Mouse (Mus musculus): ENCODE measurements around the gene Meis1. TPM values are rescaled to one million over a fixed set of nuclear protein-coding genes. Genes with fewer than 3 reads are reported as not detected.

Meis1 gene
- polyA plus RNA-seq, 1 experiment from 2014 or later: 153 TPM

- Histone ChIP-seq H3K9ac (ENCODE audit: low read length) (no peak overlapping the region), H3K4me1 (ENCODE audit: control insufficient read depth, insufficient read depth, low read length) (peaks cover 33% of the 10 kb centered on the region), H3K27me3 (ENCODE audit: control insufficient read depth, insufficient read depth, low read length) (no peaks in the 10 kb centered on the region), H3K4me2 (ENCODE audit: low read depth, low read length) (no peak overlapping the region), H3K36me3 (ENCODE audit: control insufficient read depth, insufficient read depth, low read length) (0 out of 2 replicates have a peak, but pooled peaks cover 4% of the 10 kb centered on the region), H3K4me3 (replicated peaks; ENCODE audit: low read length) (no peak overlapping the region), H3K27ac (ENCODE audit: low read length) (no peak overlapping the region), H3K9me3 (replicated peaks; ENCODE audit: control insufficient read depth, low read length) (no peaks in the 10 kb centered on the region)
- WGBS: 60% methylated on average over 3 of the region's 3 CpGs
- ATAC-seq (ENCODE audit: insufficient read depth, low FRiP score): no peak
Measured at GRCm38 (mm10) chr11:18882747-18883506, 135.9 kb downstream of the Meis1 start.

GRCm38 (mm10) chr11:18882315-18882714 is 136.5 kb downstream of the Meis1 start:
- 0 out of 2 replicates have a peak, but pooled peaks cover 4% of the 10 kb centered on the region for H3K36me3 ChIP-seq (ENCODE audit: control insufficient read depth, insufficient read depth, low read length)
- no peak overlapping the region for H3K4me2 ChIP-seq (ENCODE audit: low read depth, low read length)
- H3K9me3 ChIP-seq (replicated peaks; ENCODE audit: control insufficient read depth, low read length): no peaks in the 10 kb centered on the region
- no peak overlapping the region for H3K4me3 ChIP-seq (replicated peaks; ENCODE audit: low read length)
- peaks cover 33% of the 10 kb centered on the region for H3K4me1 ChIP-seq (ENCODE audit: control insufficient read depth, insufficient read depth, low read length)
- ATAC-seq (ENCODE audit: insufficient read depth, low FRiP score): no peak
- H3K9ac ChIP-seq (ENCODE audit: low read length): no peak overlapping the region
- no peaks in the 10 kb centered on the region for H3K27me3 ChIP-seq (ENCODE audit: control insufficient read depth, insufficient read depth, low read length)
- H3K27ac ChIP-seq (ENCODE audit: low read length): peak overlapping the region; percentile 8; the same call in 1 of the 2 replicates
- 75% methylated on average over 5 of the region's 5 CpGs for WGBS

- Histone ChIP-seq H3K27ac (ENCODE audit: low read length) (peak overlapping the region; percentile 8; the same call in 1 of the 2 replicates), H3K9me3 (replicated peaks; ENCODE audit: control insufficient read depth, low read length) (no peaks in the 10 kb centered on the region), H3K4me3 (replicated peaks; ENCODE audit: low read length) (no peak overlapping the region), H3K27me3 (ENCODE audit: control insufficient read depth, insufficient read depth, low read length) (no peaks in the 10 kb centered on the region), H3K36me3 (ENCODE audit: control insufficient read depth, insufficient read depth, low read length) (0 out of 2 replicates have a peak, but pooled peaks cover 4% of the 10 kb centered on the region), H3K9ac (ENCODE audit: low read length) (no peak overlapping the region), H3K4me1 (ENCODE audit: control insufficient read depth, insufficient read depth, low read length) (peaks cover 38% of the 10 kb centered on the region), H3K4me2 (ENCODE audit: low read depth, low read length) (no peak overlapping the region)
- no peak for ATAC-seq (ENCODE audit: insufficient read depth, low FRiP score)
- 42% methylated on average over 5 of the region's 5 CpGs for WGBS
Measured at GRCm38 (mm10) chr11:18880806-18881205, 138.0 kb downstream of the Meis1 start.

- H3K4me1 ChIP-seq (ENCODE audit: control insufficient read depth, insufficient read depth, low read length): peaks cover 24% of the 10 kb centered on the region
- 0% methylated on average over 1 of the region's 1 CpGs for WGBS
- ATAC-seq (ENCODE audit: insufficient read depth, low FRiP score): no peak
- H3K36me3 ChIP-seq (ENCODE audit: control insufficient read depth, insufficient read depth, low read length): 0 out of 2 replicates have a peak, but pooled peaks cover 4% of the 10 kb centered on the region
- no peak overlapping the region for H3K4me3 ChIP-seq (replicated peaks; ENCODE audit: low read length)
- H3K9ac ChIP-seq (ENCODE audit: low read length): peak overlapping the region; percentile 68
- peak overlapping the region; percentile 87 for H3K4me2 ChIP-seq (ENCODE audit: low read depth, low read length)
- H3K27ac ChIP-seq (ENCODE audit: low read length): peak overlapping the region; percentile 97
- H3K9me3 ChIP-seq (replicated peaks; ENCODE audit: control insufficient read depth, low read length): no peaks in the 10 kb centered on the region
- no peaks in the 10 kb centered on the region for H3K27me3 ChIP-seq (ENCODE audit: control insufficient read depth, insufficient read depth, low read length)
Measured at GRCm38 (mm10) chr11:18879456-18879818, 139.3 kb downstream of the Meis1 start.

- H3K9ac ChIP-seq (ENCODE audit: low read length): peak overlapping the region; percentile 68
- WGBS: 4% methylated on average over 13 of the region's 13 CpGs
- ATAC-seq (ENCODE audit: insufficient read depth, low FRiP score): no peak
Measured at GRCm38 (mm10) chr11:18878748-18879455, 139.9 kb downstream of the Meis1 start.

GRCm38 (mm10) chr11:18878016-18878415 is 140.8 kb downstream of the Meis1 start:
- no peaks in the 10 kb centered on the region for H3K9me3 ChIP-seq (replicated peaks; ENCODE audit: control insufficient read depth, low read length)
- peaks cover 13% of the 10 kb centered on the region for H3K4me1 ChIP-seq (ENCODE audit: control insufficient read depth, insufficient read depth, low read length)
- peak overlapping the region; percentile 84 for H3K9ac ChIP-seq (ENCODE audit: low read length)
- H3K27me3 ChIP-seq (ENCODE audit: control insufficient read depth, insufficient read depth, low read length): no peaks in the 10 kb centered on the region
- H3K4me3 ChIP-seq (replicated peaks; ENCODE audit: low read length): peak overlapping the region; percentile 58
- peak overlapping the region; percentile 97 for H3K27ac ChIP-seq (ENCODE audit: low read length)
- 0 out of 2 replicates have a peak, but pooled peaks cover 4% of the 10 kb centered on the region for H3K36me3 ChIP-seq (ENCODE audit: control insufficient read depth, insufficient read depth, low read length)
- peak overlapping the region; percentile 87 for H3K4me2 ChIP-seq (ENCODE audit: low read depth, low read length)
- ATAC-seq (ENCODE audit: insufficient read depth, low FRiP score): peak; percentile 18; the same call in 1 of the 2 replicates
- under 1% methylated on average over 18 of the region's 18 CpGs for WGBS

More at GRCm38 (mm10) chr11:18878748-18879455, 139.9 kb downstream of the Meis1 start:
- no peaks in the 10 kb centered on the region for H3K27me3 ChIP-seq (ENCODE audit: control insufficient read depth, insufficient read depth, low read length)
- H3K9me3 ChIP-seq (replicated peaks; ENCODE audit: control insufficient read depth, low read length): no peaks in the 10 kb centered on the region
- peak overlapping the region; percentile 97 for H3K27ac ChIP-seq (ENCODE audit: low read length)
- H3K36me3 ChIP-seq (ENCODE audit: control insufficient read depth, insufficient read depth, low read length): 0 out of 2 replicates have a peak, but pooled peaks cover 4% of the 10 kb centered on the region
- peak overlapping the region; percentile 87 for H3K4me2 ChIP-seq (ENCODE audit: low read depth, low read length)
- H3K4me3 ChIP-seq (replicated peaks; ENCODE audit: low read length): peak overlapping the region; percentile 58
- H3K4me1 ChIP-seq (ENCODE audit: control insufficient read depth, insufficient read depth, low read length): peaks cover 22% of the 10 kb centered on the region

- peaks cover 12% of the 10 kb centered on the region; the same call in 1 of the 2 replicates for H3K4me1 ChIP-seq (ENCODE audit: control insufficient read depth, insufficient read depth, low read length)
- peak overlapping the region; percentile 97 for H3K27ac ChIP-seq (ENCODE audit: low read length)
- H3K9me3 ChIP-seq (replicated peaks; ENCODE audit: control insufficient read depth, low read length): no peaks in the 10 kb centered on the region
- no peaks in the 10 kb centered on the region for H3K27me3 ChIP-seq (ENCODE audit: control insufficient read depth, insufficient read depth, low read length)
- ATAC-seq (ENCODE audit: insufficient read depth, low FRiP score): peak; percentile 88
- under 1% methylated on average over 25 of the region's 27 CpGs for WGBS
- peak overlapping the region; percentile 87 for H3K4me2 ChIP-seq (ENCODE audit: low read depth, low read length)
- H3K36me3 ChIP-seq (ENCODE audit: control insufficient read depth, insufficient read depth, low read length): 0 out of 2 replicates have a peak, but pooled peaks cover 4% of the 10 kb centered on the region
- H3K9ac ChIP-seq (ENCODE audit: low read length): peak overlapping the region; percentile 84
- peak overlapping the region; percentile 58 for H3K4me3 ChIP-seq (replicated peaks; ENCODE audit: low read length)
Measured at GRCm38 (mm10) chr11:18877626-18878011, 141.2 kb downstream of the Meis1 start.

GRCm38 (mm10) chr11:18876886-18877625 is 141.7 kb downstream of the Meis1 start:
- peak overlapping the region; percentile 87 for H3K4me2 ChIP-seq (ENCODE audit: low read depth, low read length)
- peak; percentile 52 for ATAC-seq (ENCODE audit: insufficient read depth, low FRiP score)
- under 1% methylated on average over 40 of the region's 40 CpGs for WGBS
- H3K36me3 ChIP-seq (ENCODE audit: control insufficient read depth, insufficient read depth, low read length): 0 out of 2 replicates have a peak, but pooled peaks cover 4% of the 10 kb centered on the region
- no peaks in the 10 kb centered on the region for H3K27me3 ChIP-seq (ENCODE audit: control insufficient read depth, insufficient read depth, low read length)
- peak overlapping the region; percentile 97 for H3K27ac ChIP-seq (ENCODE audit: low read length)
- H3K9ac ChIP-seq (ENCODE audit: low read length): peak overlapping the region; percentile 84
- peaks cover 12% of the 10 kb centered on the region; the same call in 1 of the 2 replicates for H3K4me1 ChIP-seq (ENCODE audit: control insufficient read depth, insufficient read depth, low read length)
- H3K4me3 ChIP-seq (replicated peaks; ENCODE audit: low read length): peak overlapping the region; percentile 58
- no peaks in the 10 kb centered on the region for H3K9me3 ChIP-seq (replicated peaks; ENCODE audit: control insufficient read depth, low read length)

Measured in stomach, embryonic 16.5 days (tissue).